Mouse (Mus musculus): ENCODE data around the gene Selenop. TPM values are rescaled to one million over a fixed set of nuclear protein-coding genes. Genes with fewer than 3 reads are reported as not detected.

Gene Selenop
- 436 and 771 TPM in 2 replicates for polyA plus RNA-seq (2012; rRNA removed; ENCODE audit: low replicate concordance)

GRCm38 (mm10) chr15:3268247-3268646 lies at the start of gene Selenop:
Gene Selenop (plus strand): TSS chr15:3268547.

GRCm38 (mm10) chr15:3303426-3303825 lies 35.1 kb downstream of the Selenop start, which contains the start of gene Ccdc152:
Gene Ccdc152 (minus strand): TSS chr15:3303526.

Other genes with a start within 250 kb of the Selenop start
- gene Ccdc152, start 35.0 kb downstream of the Selenop start, polyA plus RNA-seq (2012; rRNA removed; ENCODE audit: low replicate concordance): 1.8 and 3.1 TPM in 2 replicates